Mouse (Mus musculus) testis, adult 2 months (tissue): Measurements from ENCODE around the gene Zfp768.

Source experiments
- CTCF ChIP-seq: fragments of 200-500 bp; IDR thresholded peaks from 2 replicates; pipeline ENCODE4 v1.5.1; 2012; ENCODE audit warnings: low read depth, mild to moderate bottlenecking, inconsistent platforms, low read length, moderate library complexity; ENCODE audit not compliant: control insufficient read depth, insufficient read depth, insufficient replicate concordance
- POLR2A ChIP-seq: fragments of 200-500 bp; IDR thresholded peaks from 2 replicates; pipeline ENCODE4 v1.6.1; 2012; ENCODE audit warnings: low read depth, mild to moderate bottlenecking, inconsistent platforms, low read length, moderate library complexity; ENCODE audit not compliant: control insufficient read depth

- no peak for TF ChIP-seq POLR2A
- no peak for TF ChIP-seq CTCF
Measured at GRCm38 (mm10) chr7:127296098-127296497, 49.3 kb downstream of the Zfp768 start, which contains the start of gene Itgal.
